Mouse (Mus musculus) heart, embryonic 10.5 days (tissue): ENCODE measurements around the gene Tjp1. TPM values are rescaled to one million over a fixed set of nuclear protein-coding genes. Genes with fewer than 3 reads are reported as not detected.

Experiments
- DNase-seq: peaks from one replicate; pipeline ENCODE4 v3.0.0-alpha.2; 2017; ENCODE audit warnings: low spot score
- H3K27ac ChIP-seq: fragments of 300-500 bp; sonication (generic); 2 replicates; pipeline ENCODE4 v1.5.1; 2016; ENCODE audit warnings: mild to moderate bottlenecking
- H3K27me3 ChIP-seq: fragments of 300-500 bp; sonication (generic); 2 replicates; pipeline ENCODE4 v1.6.1; 2016; ENCODE audit warnings: mild to moderate bottlenecking; ENCODE audit not compliant: poor library complexity, insufficient read depth, severe bottlenecking
- H3K36me3 ChIP-seq: fragments of 300-500 bp; sonication (generic); 2 replicates; pipeline ENCODE4 v1.6.1; 2016; ENCODE audit warnings: mild to moderate bottlenecking, moderate library complexity
- H3K4me1 ChIP-seq: fragments of 300-500 bp; sonication (generic); 2 replicates; pipeline ENCODE4 v1.6.1; 2016; ENCODE audit warnings: mild to moderate bottlenecking
- H3K4me3 ChIP-seq: fragments of 300-500 bp; sonication (generic); 2 replicates; pipeline ENCODE4 v1.5.1; 2016; ENCODE audit warnings: mild to moderate bottlenecking, moderate library complexity
- H3K9me3 ChIP-seq: fragments of 300-500 bp; sonication (generic); 2 replicates; pipeline ENCODE4 v1.6.1; 2016; ENCODE audit warnings: mild to moderate bottlenecking, moderate library complexity
- WGBS: fragments of 180-500 bp; shearing (Covaris S2); methylation state at CpG from one replicate; pipeline ENCODE4 v1.1.7; 2016; 5-methylcytosine and 5-hydroxymethylcytosine counted together
- polyA plus RNA-seq: library from polyadenylated mRNA; unstranded; fragments of >200 nt; fragmentation: Nextera tagmentation; extraction: Ambion mirVana; gene quantifications from 2 replicates; pipeline ENCODE4 v1.2.1, GENCODE M21; 2016

The Tjp1 gene
- polyA plus RNA-seq, 1 experiment from 2014 or later, result 33.6 TPM

- Histone ChIP-seq H3K27ac (no peak overlapping the region), H3K36me3 (no peaks in the 10 kb centered on the region)
These were observed 154.2 kb downstream of the Tjp1 start for GRCm38 (mm10) chr7:65373336-65373735.

GRCm38 (mm10) chr7:65371765-65372164 lies 155.8 kb downstream of the Tjp1 start:
- peak overlapping the region; percentile 96 for H3K4me3 ChIP-seq
- 31% methylated on average over 6 of the region's 6 CpGs for WGBS
- peaks cover 48% of the 10 kb centered on the region for H3K4me1 ChIP-seq
- no peak for DNase-seq
- H3K27me3 ChIP-seq, result no peaks in the 10 kb centered on the region
- no peaks in the 10 kb centered on the region for H3K36me3 ChIP-seq
- peak overlapping the region; percentile 99 for H3K27ac ChIP-seq
- no peaks in the 10 kb centered on the region for H3K9me3 ChIP-seq

More at GRCm38 (mm10) chr7:65373336-65373735, 154.2 kb downstream of the Tjp1 start:
- no peak for DNase-seq
- Histone ChIP-seq H3K9me3 (no peaks in the 10 kb centered on the region), H3K4me3 (no peak overlapping the region), H3K4me1 (peaks cover 35% of the 10 kb centered on the region), H3K27me3 (no peaks in the 10 kb centered on the region)
- 61% methylated on average over 8 of the region's 8 CpGs for WGBS

- WGBS, result under 1% methylated on average over 80 of the region's 92 CpGs
- Histone ChIP-seq H3K4me1 (peaks cover 55% of the 10 kb centered on the region), H3K27me3 (no peaks in the 10 kb centered on the region), H3K4me3 (peak overlapping the region; percentile 96), H3K36me3 (no peaks in the 10 kb centered on the region), H3K9me3 (no peaks in the 10 kb centered on the region), H3K27ac (peak overlapping the region; percentile 99)
- peak; percentile 95 for DNase-seq
These were observed 156.6 kb downstream of the Tjp1 start for GRCm38 (mm10) chr7:65370787-65371616.

- Histone ChIP-seq H3K9me3 (no peaks in the 10 kb centered on the region), H3K36me3 (no peaks in the 10 kb centered on the region), H3K4me3 (peak overlapping the region; percentile 96), H3K27me3 (no peaks in the 10 kb centered on the region), H3K27ac (peak overlapping the region; percentile 99), H3K4me1 (peaks cover 54% of the 10 kb centered on the region)
- WGBS, result under 1% methylated on average over 45 of the region's 46 CpGs
- DNase-seq, result no peak
These were observed 157.2 kb downstream of the Tjp1 start for GRCm38 (mm10) chr7:65370381-65370786.

GRCm38 (mm10) chr7:65369101-65369500 lies 158.5 kb downstream of the Tjp1 start:
- Histone ChIP-seq H3K36me3 (no peaks in the 10 kb centered on the region), H3K27me3 (no peaks in the 10 kb centered on the region), H3K27ac (0 out of 2 replicates have a peak overlapping the region, but pooled peaks have one; percentile 30), H3K4me1 (peaks cover 50% of the 10 kb centered on the region), H3K4me3 (peak overlapping the region; percentile 96), H3K9me3 (no peaks in the 10 kb centered on the region)
- DNase-seq, result no peak
- 36% methylated on average over 5 of the region's 5 CpGs for whole genome bisulfite sequencing

- Histone ChIP-seq H3K4me3 (peak overlapping the region; percentile 5; the same call in 1 of the 2 replicates), H3K9me3 (no peaks in the 10 kb centered on the region), H3K4me1 (peaks cover 54% of the 10 kb centered on the region), H3K36me3 (peaks cover 2% of the 10 kb centered on the region; the same call in 1 of the 2 replicates), H3K27me3 (no peaks in the 10 kb centered on the region), H3K27ac (no peak overlapping the region)
- no peak for DNase-seq
- 72% methylated on average over 16 of the region's 16 CpGs for WGBS
These were observed 160.0 kb downstream of the Tjp1 start for GRCm38 (mm10) chr7:65367386-65368245.

- Histone ChIP-seq H3K36me3 (peaks cover 2% of the 10 kb centered on the region; the same call in 1 of the 2 replicates), H3K27me3 (no peaks in the 10 kb centered on the region), H3K27ac (no peak overlapping the region), H3K9me3 (no peaks in the 10 kb centered on the region), H3K4me3 (no peak overlapping the region), H3K4me1 (peaks cover 44% of the 10 kb centered on the region)
- WGBS, result 13% methylated on average over 1 of the region's 1 CpGs
- peak; percentile 74 for DNase-seq
These were observed 161.4 kb downstream of the Tjp1 start for GRCm38 (mm10) chr7:65366153-65366552.

- Histone ChIP-seq H3K4me1 (peaks cover 42% of the 10 kb centered on the region), H3K27ac (no peak overlapping the region), H3K36me3 (peaks cover 2% of the 10 kb centered on the region; the same call in 1 of the 2 replicates), H3K4me3 (no peak overlapping the region), H3K27me3 (no peaks in the 10 kb centered on the region), H3K9me3 (no peaks in the 10 kb centered on the region)
- DNase-seq, result no peak
- WGBS, result 91% methylated on average over 4 of the region's 4 CpGs
These were observed 162.0 kb downstream of the Tjp1 start for GRCm38 (mm10) chr7:65365560-65365959.

GRCm38 (mm10) chr7:65360278-65360677 lies 167.3 kb downstream of the Tjp1 start:
- Histone ChIP-seq H3K4me3 (no peak overlapping the region), H3K9me3 (no peaks in the 10 kb centered on the region), H3K27me3 (no peaks in the 10 kb centered on the region), H3K4me1 (peaks cover 31% of the 10 kb centered on the region), H3K36me3 (peaks cover 2% of the 10 kb centered on the region; the same call in 1 of the 2 replicates), H3K27ac (no peak overlapping the region)
- WGBS, result 55% methylated on average over 3 of the region's 3 CpGs
- no peak for DNase-seq

GRCm38 (mm10) chr7:65359774-65360173 lies 167.8 kb downstream of the Tjp1 start:
- Histone ChIP-seq H3K36me3 (peaks cover 2% of the 10 kb centered on the region; the same call in 1 of the 2 replicates), H3K27ac (no peak overlapping the region), H3K4me3 (no peak overlapping the region), H3K9me3 (no peaks in the 10 kb centered on the region), H3K27me3 (no peaks in the 10 kb centered on the region), H3K4me1 (peaks cover 31% of the 10 kb centered on the region)
- whole genome bisulfite sequencing, result 81% methylated on average over 8 of the region's 8 CpGs
- DNase-seq, result no peak

- Histone ChIP-seq H3K27ac (no peak overlapping the region), H3K36me3 (0 out of 2 replicates have a peak, but pooled peaks cover 3% of the 10 kb centered on the region), H3K4me1 (peaks cover 25% of the 10 kb centered on the region), H3K27me3 (no peaks in the 10 kb centered on the region), H3K4me3 (no peak overlapping the region), H3K9me3 (no peaks in the 10 kb centered on the region)
- DNase-seq, result no peak
- WGBS, result 43% methylated on average over 1 of the region's 1 CpGs
These were observed 170.0 kb downstream of the Tjp1 start for GRCm38 (mm10) chr7:65357538-65357937.

GRCm38 (mm10) chr7:65356204-65356603 lies 171.4 kb downstream of the Tjp1 start:
- H3K27ac ChIP-seq, result no peak overlapping the region
- 0 out of 2 replicates have a peak, but pooled peaks cover 3% of the 10 kb centered on the region for H3K36me3 ChIP-seq
- peaks cover 25% of the 10 kb centered on the region for H3K4me1 ChIP-seq
- no peaks in the 10 kb centered on the region for H3K9me3 ChIP-seq
- H3K27me3 ChIP-seq, result no peaks in the 10 kb centered on the region
- WGBS, result 69% methylated on average over 1 of the region's 1 CpGs
- H3K4me3 ChIP-seq, result no peak overlapping the region
- no peak for DNase-seq
